Mouse (Mus musculus): Measurements from ENCODE around the gene Dhx36. TPM values are rescaled to one million over a fixed set of nuclear protein-coding genes. Genes with fewer than 3 reads are reported as not detected.
A peak's percentile ranks its signal among the peaks of the same experiment; 100 is the strongest.

Gene Dhx36
- polyA plus RNA-seq (2014; fragmentation: Nextera tagmentation; extraction: Ambion mirVana), result 47.9 and 51.2 TPM in 2 replicates

DNA sequence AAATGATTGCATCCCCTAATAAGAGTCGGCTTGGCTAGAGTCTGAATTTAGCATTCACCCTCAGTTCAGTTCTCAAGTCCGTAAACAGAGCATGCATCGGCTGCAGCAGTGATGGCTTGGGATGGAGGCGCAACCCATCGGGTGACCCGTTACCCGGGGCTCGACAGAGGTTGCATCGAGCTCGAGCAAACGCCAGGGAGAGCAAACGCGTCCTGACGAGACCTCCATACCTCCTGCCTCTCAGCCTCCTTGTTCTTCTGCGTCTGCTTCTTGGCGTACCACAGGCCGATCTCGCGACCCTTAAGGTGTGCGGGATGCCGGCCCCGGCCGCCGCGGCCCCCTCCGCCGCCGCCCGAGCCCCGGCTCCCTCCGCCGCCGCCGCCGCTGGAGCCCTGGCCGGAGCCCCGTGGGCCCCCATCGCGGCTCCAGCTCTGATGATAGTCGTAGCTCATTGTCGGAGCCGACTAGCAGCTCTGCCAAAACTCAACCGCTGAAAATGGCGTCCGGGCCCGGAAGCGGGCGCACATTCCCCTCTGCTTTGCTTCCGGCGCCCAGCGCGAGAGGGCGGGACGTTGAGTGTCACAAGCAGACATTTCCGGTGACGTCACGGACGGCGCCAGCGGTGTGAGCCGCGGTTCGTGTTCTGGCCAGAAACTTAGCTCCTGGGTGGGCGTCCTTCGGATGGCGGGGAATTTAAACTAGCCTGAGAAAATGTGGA lies at the start of gene Dhx36:
Gene Dhx36, minus strand, starts transcription at position 517 of the 718 bp plus-strand sequence.
- Histone ChIP-seq H3K9me3 (replicated peaks; ENCODE audit: control insufficient read depth, low read length) (no peaks in the 10 kb centered on the region), H3K27me3 (replicated peaks; ENCODE audit: control insufficient read depth, insufficient read depth, low read length) (no peaks in the 10 kb centered on the region), H3K9ac (ENCODE audit: low read length) (peak within 1 kb of the TSS; percentile 95), H3K4me1 (ENCODE audit: control insufficient read depth, insufficient read depth, low read length) (peaks cover 15% of the 10 kb centered on the region), H3K27ac (ENCODE audit: low read depth, low read length) (peak within 1 kb of the TSS; percentile 97), H3K4me2 (ENCODE audit: low read length) (peak within 1 kb of the TSS; percentile 65), H3K4me3 (ENCODE audit: low read depth, low read length) (peak within 1 kb of the TSS; percentile 90), H3K36me3 (ENCODE audit: control insufficient read depth, insufficient read depth, low read length) (0 out of 2 replicates have a peak, but pooled peaks cover 2% of the 10 kb centered on the region)
- peak; percentile 99 for ATAC-seq
- WGBS, result under 1% methylated on average over 66 of the region's 66 CpGs
- peak; percentile 99 for DNase-seq (ENCODE audit: low spot score)

- 73% methylated on average over 5 of the region's 5 CpGs for WGBS
- no peak overlapping the region for H3K27ac ChIP-seq (ENCODE audit: low read depth, low read length)
- no peak overlapping the region for H3K9ac ChIP-seq (ENCODE audit: low read length)
- no peak overlapping the region for H3K4me3 ChIP-seq (ENCODE audit: low read depth, low read length)
- no peak overlapping the region for H3K4me2 ChIP-seq (ENCODE audit: low read length)
- no peaks in the 10 kb centered on the region for H3K4me1 ChIP-seq (ENCODE audit: control insufficient read depth, insufficient read depth, low read length)
- no peaks in the 10 kb centered on the region for H3K36me3 ChIP-seq (ENCODE audit: control insufficient read depth, insufficient read depth, low read length)
- no peaks in the 10 kb centered on the region for H3K9me3 ChIP-seq (replicated peaks; ENCODE audit: control insufficient read depth, low read length)
- no peaks in the 10 kb centered on the region for H3K27me3 ChIP-seq (replicated peaks; ENCODE audit: control insufficient read depth, insufficient read depth, low read length)
- 0 out of 2 replicates have a peak, but pooled peaks have one; percentile 5 for ATAC-seq
- no peak for DNase-seq (ENCODE audit: low spot score)
Observed at GRCm38 (mm10) chr3:62527593-62527992, 20.8 kb upstream of the Dhx36 start.

- WGBS, result 40% methylated on average over 4 of the region's 4 CpGs
Observed at GRCm38 (mm10) chr3:62527160-62527559, 20.4 kb upstream of the Dhx36 start.

DNA sequence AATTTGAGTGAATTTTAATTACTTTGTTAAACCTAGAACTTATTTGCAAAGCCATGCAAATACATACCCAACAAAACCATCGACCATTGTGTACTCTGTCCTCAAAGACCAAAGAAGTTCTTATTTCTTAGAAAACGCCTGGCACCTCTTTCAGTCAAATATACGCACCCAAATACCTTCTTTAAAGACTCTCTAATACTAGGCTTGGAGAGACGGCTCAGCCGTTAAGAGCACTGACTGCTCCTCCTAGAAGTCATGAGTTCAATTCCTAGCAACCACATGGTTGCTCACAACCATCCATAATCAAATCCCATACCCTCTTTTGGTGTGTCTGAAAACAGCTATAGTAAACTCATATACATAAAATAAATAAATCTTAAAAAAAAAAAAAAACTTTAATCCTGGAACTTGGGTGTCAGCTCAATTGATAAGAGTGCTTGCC lies 423 bp upstream of the Dhx36 start:
- H3K27me3 ChIP-seq (replicated peaks; ENCODE audit: control insufficient read depth, insufficient read depth, low read length), result no peaks in the 10 kb centered on the region
- DNase-seq (ENCODE audit: low spot score) (no peak), ATAC-seq (no peak; the same call in 1 of the 2 replicates)
- no peak overlapping the region for H3K9ac ChIP-seq (ENCODE audit: low read length)
- H3K4me2 ChIP-seq (ENCODE audit: low read length), result peak overlapping the region; percentile 65
- no peaks in the 10 kb centered on the region for H3K36me3 ChIP-seq (ENCODE audit: control insufficient read depth, insufficient read depth, low read length)
- WGBS, result 43% methylated on average over 5 of the region's 5 CpGs
- peaks cover 15% of the 10 kb centered on the region for H3K4me1 ChIP-seq (ENCODE audit: control insufficient read depth, insufficient read depth, low read length)
- no peaks in the 10 kb centered on the region for H3K9me3 ChIP-seq (replicated peaks; ENCODE audit: control insufficient read depth, low read length)
- H3K4me3 ChIP-seq (ENCODE audit: low read depth, low read length), result peak overlapping the region; percentile 90
- H3K27ac ChIP-seq (ENCODE audit: low read depth, low read length), result no peak overlapping the region; the same call in 1 of the 2 replicates

More at GRCm38 (mm10) chr3:62527160-62527559, 20.4 kb upstream of the Dhx36 start:
- no peak overlapping the region for H3K4me2 ChIP-seq (ENCODE audit: low read length)
- peak; percentile 76 for DNase-seq (ENCODE audit: low spot score)
- peak; percentile 65; the same call in 1 of the 2 replicates for ATAC-seq
- H3K9ac ChIP-seq (ENCODE audit: low read length), result no peak overlapping the region
- H3K27ac ChIP-seq (ENCODE audit: low read depth, low read length), result no peak overlapping the region
- H3K27me3 ChIP-seq (replicated peaks; ENCODE audit: control insufficient read depth, insufficient read depth, low read length), result no peaks in the 10 kb centered on the region
- no peaks in the 10 kb centered on the region for H3K9me3 ChIP-seq (replicated peaks; ENCODE audit: control insufficient read depth, low read length)
- H3K4me1 ChIP-seq (ENCODE audit: control insufficient read depth, insufficient read depth, low read length), result no peaks in the 10 kb centered on the region
- no peaks in the 10 kb centered on the region for H3K36me3 ChIP-seq (ENCODE audit: control insufficient read depth, insufficient read depth, low read length)
- no peak overlapping the region for H3K4me3 ChIP-seq (ENCODE audit: low read depth, low read length)

- H3K4me3 ChIP-seq (ENCODE audit: low read depth, low read length), result peak overlapping the region; percentile 90
- H3K27me3 ChIP-seq (replicated peaks; ENCODE audit: control insufficient read depth, insufficient read depth, low read length), result no peaks in the 10 kb centered on the region
- H3K9ac ChIP-seq (ENCODE audit: low read length), result peak overlapping the region; percentile 95; the same call in 1 of the 2 replicates
- H3K27ac ChIP-seq (ENCODE audit: low read depth, low read length), result no peak overlapping the region
- peaks cover 15% of the 10 kb centered on the region for H3K4me1 ChIP-seq (ENCODE audit: control insufficient read depth, insufficient read depth, low read length)
- DNase-seq (ENCODE audit: low spot score), result no peak
- no peak for ATAC-seq
- no peaks in the 10 kb centered on the region for H3K9me3 ChIP-seq (replicated peaks; ENCODE audit: control insufficient read depth, low read length)
- H3K4me2 ChIP-seq (ENCODE audit: low read length), result peak overlapping the region; percentile 65
- 71% methylated on average over 5 of the region's 5 CpGs for WGBS
- peaks cover 14% of the 10 kb centered on the region for H3K36me3 ChIP-seq (ENCODE audit: control insufficient read depth, insufficient read depth, low read length)
Observed at GRCm38 (mm10) chr3:62505166-62505900, 1.5 kb downstream of the Dhx36 start.

GRCm38 (mm10) chr3:62499327-62499726 lies 7.5 kb downstream of the Dhx36 start:
- ATAC-seq (no peak), DNase-seq (ENCODE audit: low spot score) (no peak)
- Histone ChIP-seq H3K36me3 (ENCODE audit: control insufficient read depth, insufficient read depth, low read length) (peaks cover 55% of the 10 kb centered on the region), H3K9me3 (replicated peaks; ENCODE audit: control insufficient read depth, low read length) (no peaks in the 10 kb centered on the region), H3K4me2 (ENCODE audit: low read length) (no peak overlapping the region), H3K4me3 (ENCODE audit: low read depth, low read length) (no peak overlapping the region), H3K27ac (ENCODE audit: low read depth, low read length) (no peak overlapping the region), H3K9ac (ENCODE audit: low read length) (no peak overlapping the region), H3K27me3 (replicated peaks; ENCODE audit: control insufficient read depth, insufficient read depth, low read length) (no peaks in the 10 kb centered on the region), H3K4me1 (ENCODE audit: control insufficient read depth, insufficient read depth, low read length) (no peaks in the 10 kb centered on the region)
- 61% methylated on average over 4 of the region's 4 CpGs for WGBS

DNA sequence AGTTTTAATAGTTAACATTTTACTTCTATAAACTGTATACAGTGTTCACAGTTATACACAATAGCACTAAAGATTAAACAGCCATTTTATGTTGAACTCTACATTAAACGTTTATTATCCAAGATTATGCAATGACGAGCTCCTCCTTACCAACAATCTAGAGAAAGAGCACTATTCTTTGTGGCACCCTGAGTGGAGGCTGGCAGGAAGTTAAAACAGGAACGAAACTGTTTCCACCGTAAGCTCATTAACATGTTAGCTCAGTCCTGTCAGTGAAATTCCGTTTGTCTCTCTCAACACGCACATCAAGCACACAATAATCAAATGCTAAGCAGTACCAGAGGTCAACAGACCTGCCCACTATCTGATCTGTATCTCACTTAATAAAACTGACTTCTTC lies 14.2 kb downstream of the Dhx36 start:
- no peaks in the 10 kb centered on the region for H3K9me3 ChIP-seq (replicated peaks; ENCODE audit: control insufficient read depth, low read length)
- no peaks in the 10 kb centered on the region for H3K4me1 ChIP-seq (ENCODE audit: control insufficient read depth, insufficient read depth, low read length)
- no peak overlapping the region for H3K4me3 ChIP-seq (ENCODE audit: low read depth, low read length)
- H3K9ac ChIP-seq (ENCODE audit: low read length), result no peak overlapping the region
- no peak overlapping the region for H3K4me2 ChIP-seq (ENCODE audit: low read length)
- H3K27me3 ChIP-seq (replicated peaks; ENCODE audit: control insufficient read depth, insufficient read depth, low read length), result no peaks in the 10 kb centered on the region
- H3K36me3 ChIP-seq (ENCODE audit: control insufficient read depth, insufficient read depth, low read length), result peaks cover 69% of the 10 kb centered on the region
- no peak for ATAC-seq
- no peak for DNase-seq (ENCODE audit: low spot score)
- 79% methylated on average over 6 of the region's 6 CpGs for WGBS
- H3K27ac ChIP-seq (ENCODE audit: low read depth, low read length), result no peak overlapping the region

DNA sequence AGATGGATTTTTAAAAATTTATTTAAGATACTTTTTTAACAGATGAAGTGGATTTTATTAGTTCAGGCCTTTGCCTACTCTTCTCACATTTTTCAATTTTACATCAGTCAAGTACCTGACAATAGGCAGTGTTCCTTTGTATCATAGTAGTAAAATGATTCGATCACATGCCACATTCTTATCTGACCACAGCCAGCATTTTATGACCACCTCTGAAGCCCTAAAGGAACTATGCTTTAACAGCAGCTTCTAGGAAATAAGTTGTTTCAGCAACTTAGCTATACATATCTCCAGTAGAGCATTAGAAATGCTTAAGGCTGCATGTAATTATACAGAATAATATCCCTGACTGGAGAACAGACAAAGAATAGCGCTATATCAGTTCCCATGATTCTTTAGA lies 22.5 kb downstream of the Dhx36 start:
- peaks cover 52% of the 10 kb centered on the region for H3K36me3 ChIP-seq (ENCODE audit: control insufficient read depth, insufficient read depth, low read length)
- no peaks in the 10 kb centered on the region for H3K9me3 ChIP-seq (replicated peaks; ENCODE audit: control insufficient read depth, low read length)
- no peaks in the 10 kb centered on the region for H3K4me1 ChIP-seq (ENCODE audit: control insufficient read depth, insufficient read depth, low read length)

More for the DNA sequence above, 22.5 kb downstream of the Dhx36 start:
- Histone ChIP-seq H3K9ac (ENCODE audit: low read length) (no peak overlapping the region), H3K4me2 (ENCODE audit: low read length) (no peak overlapping the region), H3K4me3 (ENCODE audit: low read depth, low read length) (no peak overlapping the region), H3K27me3 (replicated peaks; ENCODE audit: control insufficient read depth, insufficient read depth, low read length) (no peaks in the 10 kb centered on the region), H3K27ac (ENCODE audit: low read depth, low read length) (no peak overlapping the region)
- DNase-seq (ENCODE audit: low spot score) (no peak), ATAC-seq (no peak)
- 93% methylated on average over 2 of the region's 2 CpGs for WGBS

Measured in forebrain, embryonic 14.5 days (tissue).